Mouse (Mus musculus) midbrain, embryonic 16.5 days (tissue): ENCODE results near the gene A130010J15Rik. TPM values are rescaled to one million over a fixed set of nuclear protein-coding genes. Genes with fewer than 3 reads are reported as not detected.
A peak's percentile ranks its signal among the peaks of the same experiment; 100 is the strongest.

ENCODE experiments used
- ATAC-seq: fragments of 200-750 bp; cut with Nextera tagmentation; 2 replicates; pipeline ENCODE4 v1.8.0; 2017; ENCODE audit warnings: moderate TSS enrichment
- H3K27ac ChIP-seq: fragments of 300-500 bp; sonication (generic); 2 replicates; pipeline ENCODE4 v1.5.1; 2014; ENCODE audit warnings: mild to moderate bottlenecking, low read length, mixed read lengths
- H3K27me3 ChIP-seq: fragments of 300-500 bp; sonication (generic); 2 replicates; pipeline ENCODE4 v1.6.1; 2014; ENCODE audit warnings: low read depth, low read length, mixed read lengths; ENCODE audit not compliant: control insufficient read depth, insufficient read depth
- H3K36me3 ChIP-seq: fragments of 300-500 bp; sonication (generic); 2 replicates; pipeline ENCODE4 v1.6.1; 2014; ENCODE audit warnings: mild to moderate bottlenecking, low read length, moderate library complexity, mixed read lengths; ENCODE audit not compliant: control insufficient read depth, insufficient read depth
- H3K4me1 ChIP-seq: fragments of 300-500 bp; sonication (generic); 2 replicates; pipeline ENCODE4 v1.6.1; 2014; ENCODE audit warnings: mild to moderate bottlenecking, low read length, mixed read lengths; ENCODE audit not compliant: control insufficient read depth, insufficient read depth
- H3K4me2 ChIP-seq: fragments of 300-500 bp; sonication (generic); 2 replicates; pipeline ENCODE4 v1.6.1; 2014; ENCODE audit warnings: mild to moderate bottlenecking, low read length, mixed read lengths
- H3K4me3 ChIP-seq: fragments of 300-500 bp; sonication (generic); 2 replicates; pipeline ENCODE4 v1.5.1; 2014; ENCODE audit warnings: low read depth, mild to moderate bottlenecking, low read length, moderate library complexity, mixed read lengths
- H3K9ac ChIP-seq: fragments of 300-500 bp; sonication (generic); 2 replicates; pipeline ENCODE4 v1.6.1; 2014; ENCODE audit warnings: low read depth, low read length, mixed read lengths
- H3K9me3 ChIP-seq: fragments of 300-500 bp; sonication (generic); replicated peaks from 2 replicates; pipeline ENCODE4 v1.6.1; 2014; ENCODE audit warnings: mild to moderate bottlenecking, low read length, mixed read lengths; ENCODE audit not compliant: control insufficient read depth, poor library complexity, severe bottlenecking
- WGBS: fragments of 180-500 bp; shearing (Covaris S2); extraction: QIAGEN DNeasy Blood & Tissue Kit; methylation state at CpG from one replicate; pipeline ENCODE4 v1.1.7; 2014; 5-methylcytosine and 5-hydroxymethylcytosine counted together
- polyA plus RNA-seq: library from polyadenylated mRNA; unstranded; fragments of >200 nt; fragmentation: Nextera tagmentation; extraction: Ambion mirVana; gene quantifications from 2 replicates; pipeline ENCODE4 v1.2.1, GENCODE M21; 2015

The A130010J15Rik gene
- polyA plus RNA-seq, 1 experiment from 2014 or later: 12.6 TPM

- H3K27ac ChIP-seq: no peak overlapping the region
- 17% methylated on average over 18 of the region's 18 CpGs for WGBS
- no peak for ATAC-seq
- no peak overlapping the region for H3K9ac ChIP-seq
- no peaks in the 10 kb centered on the region for H3K9me3 ChIP-seq
- H3K4me3 ChIP-seq: no peak overlapping the region
- H3K4me2 ChIP-seq: peak overlapping the region; percentile 36; the same call in 1 of the 2 replicates
- 0 out of 2 replicates have a peak, but pooled peaks cover 2% of the 10 kb centered on the region for H3K4me1 ChIP-seq
- no peaks in the 10 kb centered on the region for H3K36me3 ChIP-seq
- H3K27me3 ChIP-seq: no peaks in the 10 kb centered on the region
These were observed 7.4 kb upstream of the A130010J15Rik start for GRCm38 (mm10) chr1:193160317-193161032.

GRCm38 (mm10) chr1:193169228-193169627, 1.4 kb downstream of the A130010J15Rik start:
- no peaks in the 10 kb centered on the region for H3K27me3 ChIP-seq
- H3K36me3 ChIP-seq: no peaks in the 10 kb centered on the region
- no peak for ATAC-seq
- H3K9ac ChIP-seq: no peak overlapping the region
- no peaks in the 10 kb centered on the region for H3K9me3 ChIP-seq
- no peak overlapping the region for H3K4me3 ChIP-seq
- H3K27ac ChIP-seq: no peak overlapping the region
- no peak overlapping the region for H3K4me2 ChIP-seq
- WGBS: 87% methylated on average over 7 of the region's 7 CpGs
- H3K4me1 ChIP-seq: peaks cover 12% of the 10 kb centered on the region; the same call in 1 of the 2 replicates

- no peaks in the 10 kb centered on the region for H3K36me3 ChIP-seq
- H3K27ac ChIP-seq: no peak overlapping the region
- no peak overlapping the region for H3K4me3 ChIP-seq
- 69% methylated on average over 2 of the region's 2 CpGs for WGBS
- no peak overlapping the region for H3K9ac ChIP-seq
- H3K4me2 ChIP-seq: no peak overlapping the region
- peaks cover 12% of the 10 kb centered on the region for H3K4me1 ChIP-seq
- no peak for ATAC-seq
- H3K9me3 ChIP-seq: no peaks in the 10 kb centered on the region
- H3K27me3 ChIP-seq: no peaks in the 10 kb centered on the region
These were observed 2.0 kb downstream of the A130010J15Rik start for GRCm38 (mm10) chr1:193169856-193170255.

- Histone ChIP-seq H3K4me1 (peaks cover 14% of the 10 kb centered on the region), H3K36me3 (no peaks in the 10 kb centered on the region), H3K4me2 (peak overlapping the region; percentile 73), H3K27me3 (no peaks in the 10 kb centered on the region), H3K4me3 (peak overlapping the region; percentile 63), H3K9me3 (no peaks in the 10 kb centered on the region), H3K9ac (peak overlapping the region; percentile 82), H3K27ac (peak overlapping the region; percentile 86)
- under 1% methylated on average over 48 of the region's 48 CpGs for WGBS
- ATAC-seq: peak; percentile 99
These were observed 5.4 kb downstream of the A130010J15Rik start for GRCm38 (mm10) chr1:193172991-193173809.

GRCm38 (mm10) chr1:193173810-193174129, 5.9 kb downstream of the A130010J15Rik start:
- peak overlapping the region; percentile 66 for H3K4me2 ChIP-seq
- 19% methylated on average over 9 of the region's 9 CpGs for WGBS

GRCm38 (mm10) chr1:193174143-193174733, 6.4 kb downstream of the A130010J15Rik start:
- Histone ChIP-seq H3K4me1 (peaks cover 14% of the 10 kb centered on the region), H3K9me3 (no peaks in the 10 kb centered on the region), H3K4me2 (peak overlapping the region; percentile 66), H3K4me3 (peak overlapping the region; percentile 63), H3K36me3 (no peaks in the 10 kb centered on the region), H3K9ac (0 out of 2 replicates have a peak overlapping the region, but pooled peaks have one; percentile 71), H3K27me3 (no peaks in the 10 kb centered on the region), H3K27ac (no peak overlapping the region)
- WGBS: 94% methylated on average over 13 of the region's 13 CpGs
- no peak for ATAC-seq

More at GRCm38 (mm10) chr1:193173810-193174129, 5.9 kb downstream of the A130010J15Rik start:
- H3K9me3 ChIP-seq: no peaks in the 10 kb centered on the region
- no peak for ATAC-seq
- H3K36me3 ChIP-seq: no peaks in the 10 kb centered on the region
- H3K27me3 ChIP-seq: no peaks in the 10 kb centered on the region
- peak overlapping the region; percentile 63 for H3K4me3 ChIP-seq
- peaks cover 14% of the 10 kb centered on the region for H3K4me1 ChIP-seq
- H3K27ac ChIP-seq: peak overlapping the region; percentile 86
- H3K9ac ChIP-seq: peak overlapping the region; percentile 71

GRCm38 (mm10) chr1:193181104-193181503, 13.3 kb downstream of the A130010J15Rik start:
- WGBS: 77% methylated on average over 3 of the region's 3 CpGs
- no peaks in the 10 kb centered on the region for H3K36me3 ChIP-seq
- no peak for ATAC-seq
- H3K27me3 ChIP-seq: no peaks in the 10 kb centered on the region
- H3K4me3 ChIP-seq: no peak overlapping the region
- no peak overlapping the region for H3K9ac ChIP-seq
- no peak overlapping the region for H3K27ac ChIP-seq
- no peaks in the 10 kb centered on the region for H3K9me3 ChIP-seq
- H3K4me2 ChIP-seq: no peak overlapping the region
- H3K4me1 ChIP-seq: no peaks in the 10 kb centered on the region

GRCm38 (mm10) chr1:193188257-193188656, 20.4 kb downstream of the A130010J15Rik start:
- H3K27ac ChIP-seq: no peak overlapping the region
- no peaks in the 10 kb centered on the region for H3K9me3 ChIP-seq
- ATAC-seq: no peak
- no peak overlapping the region for H3K4me2 ChIP-seq
- H3K27me3 ChIP-seq: no peaks in the 10 kb centered on the region
- H3K4me1 ChIP-seq: peaks cover 6% of the 10 kb centered on the region
- no peak overlapping the region for H3K4me3 ChIP-seq
- H3K9ac ChIP-seq: no peak overlapping the region
- WGBS: 91% methylated on average over 6 of the region's 6 CpGs
- H3K36me3 ChIP-seq: no peaks in the 10 kb centered on the region
